Mouse (Mus musculus): Measurements from ENCODE around the gene Hcfc2.

Hcfc2 gene

GRCm38 (mm10) chr10:82741876-82742275 is 45.9 kb downstream of the Hcfc2 start:
- DNase-seq = no peak

- no peak for DNase-seq
These were observed 46.6 kb downstream of the Hcfc2 start for GRCm38 (mm10) chr10:82742578-82742977.

GRCm38 (mm10) chr10:82744296-82744695 is 48.3 kb downstream of the Hcfc2 start:
- no peak for DNase-seq

GRCm38 (mm10) chr10:82745301-82745700 is 49.3 kb downstream of the Hcfc2 start:
- DNase-seq = no peak

GRCm38 (mm10) chr10:82746988-82747850 is 51.3 kb downstream of the Hcfc2 start:
- no peak for DNase-seq

DNA sequence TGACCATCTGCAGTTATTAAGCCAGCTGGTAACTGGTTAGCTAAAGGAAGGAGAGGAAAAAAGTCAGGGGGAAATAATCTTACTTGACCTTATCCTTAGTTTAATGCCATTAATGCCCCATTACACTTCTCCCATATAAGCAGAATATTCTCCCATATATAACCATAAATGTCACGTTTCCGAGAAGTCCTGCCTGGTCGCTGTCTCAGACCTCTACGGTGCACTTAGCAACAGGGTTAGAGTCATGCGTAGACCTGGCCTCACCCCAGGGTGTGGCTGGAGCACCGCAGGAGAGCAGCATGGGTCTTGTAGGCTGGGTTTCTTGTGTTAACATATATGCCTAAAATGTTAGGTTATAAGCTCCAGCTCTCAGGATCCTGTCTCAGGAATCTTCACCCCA is 54.8 kb downstream of the Hcfc2 start:
- DNase-seq = no peak

GRCm38 (mm10) chr10:82752921-82753320 is 57.0 kb downstream of the Hcfc2 start:
- DNase-seq = no peak

- no peak for DNase-seq
These were observed 58.7 kb downstream of the Hcfc2 start for GRCm38 (mm10) chr10:82754642-82755041.

- no peak for DNase-seq
These were observed 59.4 kb downstream of the Hcfc2 start for GRCm38 (mm10) chr10:82755213-82755890.

DNA sequence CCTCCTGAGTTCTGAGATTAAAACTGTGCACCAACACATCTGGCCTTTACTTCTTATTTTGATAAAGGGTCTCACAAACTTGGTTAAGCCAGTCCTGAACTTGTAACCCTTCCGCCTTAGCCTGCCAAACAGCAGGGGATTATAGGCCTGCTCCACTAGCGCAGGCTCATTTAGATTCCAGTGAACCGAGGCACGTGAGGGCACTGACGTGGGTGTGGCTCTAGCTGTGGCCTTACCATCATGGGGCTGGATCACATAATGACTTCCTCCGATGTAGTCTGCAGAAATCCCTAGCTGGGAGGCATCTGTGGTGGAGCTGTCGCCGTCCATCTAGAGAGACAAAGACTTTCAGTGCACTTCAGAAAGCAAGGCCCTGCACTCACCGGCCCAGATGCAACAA is 60.5 kb downstream of the Hcfc2 start:
- DNase-seq = no peak

GRCm38 (mm10) chr10:82757341-82757740 is 61.4 kb downstream of the Hcfc2 start:
- DNase-seq = no peak

DNA sequence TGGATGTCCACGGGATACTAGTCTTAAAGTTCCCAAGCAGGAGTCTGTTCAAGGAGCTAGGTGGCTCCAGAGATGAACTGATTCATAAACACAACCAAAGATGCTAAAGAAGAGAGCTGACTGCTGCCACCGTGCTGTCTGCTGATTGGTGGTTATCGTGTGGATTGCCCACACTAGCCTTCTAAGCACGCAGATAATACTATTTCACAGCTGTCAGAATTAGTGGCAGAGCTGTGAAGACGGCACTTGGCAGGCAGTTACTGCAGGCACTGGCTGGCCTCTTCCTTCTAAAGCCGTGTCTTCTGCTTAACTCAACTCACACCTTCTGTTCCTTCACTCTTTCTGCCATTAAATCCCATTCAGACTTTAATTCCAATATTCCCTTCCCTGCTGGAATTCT is 62.4 kb downstream of the Hcfc2 start:
- DNase-seq = no peak

- DNase-seq = no peak
These were observed 62.9 kb downstream of the Hcfc2 start for GRCm38 (mm10) chr10:82758878-82759277.

GRCm38 (mm10) chr10:82759706-82760105 is 63.7 kb downstream of the Hcfc2 start:
- DNase-seq = no peak

DNA sequence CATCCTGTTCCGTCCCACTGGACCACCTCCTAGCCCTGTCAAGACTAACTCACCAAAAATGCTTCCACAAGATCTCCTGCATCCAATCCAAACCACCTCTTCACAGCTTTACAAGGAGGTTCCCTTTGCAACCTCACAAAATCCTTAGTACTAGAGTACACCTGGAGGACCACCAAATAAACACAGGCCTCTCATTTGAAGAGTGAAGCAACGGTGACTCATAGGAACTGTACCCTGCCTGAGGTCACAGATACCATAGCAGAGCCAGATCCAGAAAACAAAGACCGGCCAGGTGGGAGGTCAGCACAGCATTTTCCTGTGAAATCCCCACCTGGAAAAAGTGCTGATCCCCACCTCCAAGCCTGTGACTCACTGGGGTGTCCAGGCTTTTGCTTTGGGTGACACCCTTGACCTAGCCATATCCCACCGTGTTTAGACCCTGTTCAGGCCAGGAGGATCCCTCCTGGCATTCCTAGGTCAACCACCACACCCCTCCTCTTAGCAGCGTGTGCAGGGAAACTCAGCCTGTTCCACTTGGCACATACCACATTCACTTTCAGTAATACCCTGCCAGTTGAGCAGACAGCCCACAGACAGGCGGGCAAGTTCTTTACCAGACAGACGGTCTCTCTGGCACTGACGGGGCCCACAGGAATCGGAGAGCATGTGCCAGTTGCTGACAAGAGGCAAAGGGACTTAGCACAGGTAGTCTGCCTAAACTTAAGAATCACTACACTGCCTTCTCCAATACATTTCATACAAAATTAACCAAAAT is 65.3 kb downstream of the Hcfc2 start:
- DNase-seq = peak; percentile 41

DNA sequence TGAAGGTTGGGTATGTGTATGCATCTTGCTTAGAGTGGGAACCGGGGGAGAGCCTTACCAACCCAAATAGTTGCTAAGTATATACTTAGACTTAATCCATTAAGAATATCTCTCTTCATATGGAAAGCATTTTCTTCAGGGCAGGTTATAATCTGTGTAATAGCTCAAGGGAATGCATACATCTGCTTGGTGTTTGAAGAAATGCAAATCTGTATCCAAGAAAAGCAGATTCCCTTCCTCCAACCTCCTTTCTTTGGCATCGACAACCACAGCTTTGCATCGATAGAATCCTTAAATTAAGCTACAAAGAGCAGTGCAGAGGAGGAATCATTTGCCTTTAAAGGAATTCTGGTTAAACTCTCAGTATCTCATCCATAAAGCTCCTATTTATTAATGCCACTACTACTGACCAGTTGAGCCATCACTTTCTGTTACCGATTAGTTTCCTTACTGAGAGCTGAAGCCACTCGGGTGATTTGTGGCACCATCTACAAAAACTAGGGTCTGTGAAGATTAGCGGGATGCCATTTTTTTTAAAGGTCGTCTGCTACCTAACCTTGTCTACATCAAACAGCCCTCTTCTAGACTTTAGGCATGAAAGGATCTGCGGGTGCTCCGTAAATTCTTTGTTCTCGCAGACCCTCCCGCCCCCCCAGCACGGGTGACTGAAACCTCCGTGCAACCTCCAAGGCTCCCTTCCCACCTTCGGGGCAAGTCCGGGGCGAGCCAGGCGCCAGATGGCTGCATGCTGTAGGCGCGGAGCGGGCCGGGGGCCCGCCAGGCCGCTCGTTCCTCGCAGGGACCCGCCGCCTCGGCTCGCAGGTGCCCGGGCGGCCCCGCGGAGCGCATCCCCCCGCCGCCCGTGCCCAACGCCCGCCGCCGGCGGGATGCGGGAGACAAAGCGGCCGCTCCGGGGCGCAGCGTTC is 67.1 kb downstream of the Hcfc2 start:
- DNase-seq = peak; percentile 52

- peak; percentile 97 for DNase-seq
These were observed 68.1 kb downstream of the Hcfc2 start, which contains the start of gene Nfyb for GRCm38 (mm10) chr10:82763840-82764631. TSS of gene Nfyb (minus strand) at chr10:82764144.

GRCm38 (mm10) chr10:82768901-82769300 is 72.9 kb downstream of the Hcfc2 start:
- DNase-seq = no peak

DNA sequence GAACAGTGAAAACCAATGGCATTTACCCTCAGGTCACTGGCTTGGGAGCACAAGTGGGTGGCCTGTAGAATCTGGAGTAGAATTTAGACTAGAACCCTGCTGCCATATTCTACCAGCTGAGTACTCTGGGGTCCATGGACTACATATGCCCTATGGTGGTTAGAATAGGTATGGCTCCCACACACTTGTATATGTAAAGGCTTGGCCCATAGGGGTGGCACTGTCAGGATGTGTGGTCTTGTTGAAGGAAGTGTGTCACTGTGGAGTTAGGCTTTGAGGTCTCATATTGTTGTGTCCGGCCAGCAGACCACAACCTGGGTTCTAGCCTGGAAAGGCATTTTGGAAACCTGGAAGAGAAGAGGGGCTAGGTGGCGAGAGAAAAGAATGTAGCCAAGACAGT is 74.8 kb downstream of the Hcfc2 start:
- no peak for DNase-seq

DNA sequence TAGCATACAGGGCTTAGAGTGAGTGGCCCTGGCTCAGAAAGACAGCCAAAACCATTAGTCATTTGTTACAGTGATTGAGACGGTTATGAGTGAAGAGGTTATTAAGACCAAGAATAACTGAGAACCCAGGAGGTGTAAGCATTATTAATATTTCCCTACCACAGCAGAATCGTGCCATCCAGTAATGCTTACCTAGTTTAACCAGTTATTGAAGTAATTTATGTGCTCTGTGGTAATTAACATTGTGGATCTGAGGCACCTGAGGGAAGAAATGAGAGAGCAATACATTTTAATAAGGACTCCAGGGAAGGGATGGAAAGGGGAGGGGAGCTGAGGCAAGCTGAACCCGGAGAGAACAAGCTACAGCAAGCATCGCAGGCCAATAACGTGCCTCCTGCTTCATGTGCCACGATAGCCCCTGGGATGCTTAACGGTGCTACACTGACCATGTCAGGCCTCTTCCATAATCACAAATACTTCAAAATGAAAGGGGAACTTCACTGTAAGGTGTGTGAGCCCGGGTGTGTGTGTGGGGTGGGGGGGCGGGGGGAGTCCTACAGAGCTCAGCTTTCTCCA is 75.7 kb downstream of the Hcfc2 start:
- DNase-seq = no peak

DNA sequence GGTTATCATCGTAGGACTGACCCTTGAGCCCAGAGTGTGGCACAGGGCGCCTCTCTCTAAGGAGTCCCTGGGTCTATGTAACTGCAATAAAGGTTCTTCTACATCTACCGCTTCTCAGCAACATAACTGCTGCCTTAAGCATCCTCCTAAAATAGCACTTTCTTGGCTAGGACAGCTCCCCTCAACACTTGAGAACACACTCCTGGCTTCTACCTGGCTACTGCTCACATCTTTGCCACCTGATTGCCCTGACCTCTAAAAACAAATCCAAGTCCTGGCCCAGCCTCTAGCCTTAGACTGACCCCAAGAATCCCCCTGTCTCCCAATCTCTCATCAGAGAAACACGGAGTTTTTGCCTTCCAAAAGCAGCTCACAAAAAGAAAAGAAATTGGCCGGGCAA is 78.9 kb downstream of the Hcfc2 start:
- DNase-seq = no peak

All from cerebellum, adult 8-10 months (tissue).